Mouse (Mus musculus) intestine, embryonic 16.5 days (tissue): ENCODE data around the gene L1cam. TPM values are rescaled to one million over a fixed set of nuclear protein-coding genes. Genes with fewer than 3 reads are reported as not detected.

Experiments
- ATAC-seq: fragments of 200-750 bp; cut with Nextera tagmentation; 2 replicates; pipeline ENCODE4 v1.8.0; 2017; ENCODE audit warnings: moderate TSS enrichment, moderate library complexity
- H3K27ac ChIP-seq: fragments of 300-500 bp; sonication (generic); 2 replicates; pipeline ENCODE4 v1.5.1; 2014; ENCODE audit warnings: mild to moderate bottlenecking, low read length
- H3K27me3 ChIP-seq: fragments of 300-500 bp; sonication (generic); replicated peaks from 2 replicates; pipeline ENCODE4 v1.6.1; 2014; ENCODE audit warnings: low read length, control low read depth, mixed read lengths; ENCODE audit not compliant: control insufficient read depth, insufficient read depth
- H3K36me3 ChIP-seq: fragments of 300-500 bp; sonication (generic); 2 replicates; pipeline ENCODE4 v1.6.1; 2014; ENCODE audit warnings: low read length, control low read depth; ENCODE audit not compliant: control insufficient read depth, insufficient read depth
- H3K4me1 ChIP-seq: fragments of 300-500 bp; sonication (generic); 2 replicates; pipeline ENCODE4 v1.6.1; 2014; ENCODE audit warnings: low read length, control low read depth, mixed read lengths; ENCODE audit not compliant: control insufficient read depth, insufficient read depth
- H3K4me2 ChIP-seq: fragments of 300-500 bp; sonication (generic); 2 replicates; pipeline ENCODE4 v1.6.1; 2014; ENCODE audit warnings: low read depth, low read length, control low read depth
- H3K4me3 ChIP-seq: fragments of 300-500 bp; sonication (generic); 2 replicates; pipeline ENCODE4 v1.5.1; 2014; ENCODE audit warnings: mild to moderate bottlenecking, low read length
- H3K9ac ChIP-seq: fragments of 300-500 bp; sonication (generic); 2 replicates; pipeline ENCODE4 v1.6.1; 2014; ENCODE audit warnings: low read depth, low read length
- H3K9me3 ChIP-seq: fragments of 300-500 bp; sonication (generic); 2 replicates; pipeline ENCODE4 v1.6.1; 2016; ENCODE audit warnings: low read length, control low read depth; ENCODE audit not compliant: control insufficient read depth
- WGBS: fragments of 180-500 bp; shearing (Covaris S2); extraction: QIAGEN DNeasy Blood & Tissue Kit; methylation state at CpG from one replicate; pipeline ENCODE4 v1.1.7; 2014; 5-methylcytosine and 5-hydroxymethylcytosine counted together
- polyA plus RNA-seq: library from polyadenylated mRNA; unstranded; fragments of >200 nt; fragmentation: Nextera tagmentation; extraction: Ambion mirVana; gene quantifications from 2 replicates; pipeline ENCODE4 v1.2.1, GENCODE M21; 2015

The L1cam gene
- polyA plus RNA-seq, 1 experiment from 2014 or later, result 6.9 TPM

DNA sequence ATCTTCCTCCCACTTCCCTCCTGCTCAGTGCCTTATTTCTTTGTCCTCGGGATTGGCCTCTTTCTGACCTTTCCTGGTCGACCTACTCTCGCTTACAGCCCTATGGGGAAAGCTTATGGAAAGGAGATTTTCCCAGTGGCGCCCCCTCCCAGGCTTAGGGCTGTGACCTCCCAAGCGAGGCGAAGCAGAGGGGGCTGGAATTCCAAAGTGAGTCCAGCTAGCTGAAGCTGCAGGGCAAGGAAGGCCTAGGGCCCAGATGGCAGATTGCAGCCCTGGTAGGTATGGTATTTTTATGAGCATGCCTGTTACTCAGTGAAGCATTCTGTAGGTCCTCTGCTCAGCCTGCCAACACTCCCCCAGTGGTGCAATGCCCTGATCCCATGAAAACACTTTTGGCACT lies 14.4 kb downstream of the L1cam start:
- Histone ChIP-seq H3K9me3 (no peaks in the 10 kb centered on the region), H3K4me3 (no peak overlapping the region), H3K27me3 (peaks cover 19% of the 10 kb centered on the region), H3K9ac (no peak overlapping the region), H3K36me3 (no peaks in the 10 kb centered on the region), H3K4me1 (no peaks in the 10 kb centered on the region), H3K27ac (no peak overlapping the region), H3K4me2 (no peak overlapping the region; the same call in 1 of the 2 replicates)
- WGBS, result 30% methylated on average over 6 of the region's 6 CpGs
- ATAC-seq, result no peak

DNA sequence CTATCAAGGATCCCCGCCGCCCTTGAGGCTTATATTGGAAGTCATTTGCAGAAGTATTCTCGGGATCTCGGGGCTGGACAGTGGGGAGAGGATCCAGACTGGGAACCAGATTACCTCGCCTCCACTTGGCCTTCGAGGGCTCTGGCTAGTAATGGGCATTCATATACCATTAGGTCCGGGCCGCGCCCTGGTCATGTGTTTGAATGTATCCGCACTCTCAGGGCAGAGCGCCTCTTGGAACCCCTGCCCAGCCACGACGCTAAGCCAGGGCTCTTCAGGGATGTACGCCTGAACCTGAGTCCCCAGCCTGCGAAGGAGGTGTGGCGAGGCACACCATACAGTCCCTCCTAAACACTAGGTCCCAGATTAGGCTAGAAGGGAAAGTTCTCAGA lies 14.9 kb downstream of the L1cam start:
- no peaks in the 10 kb centered on the region for H3K4me1 ChIP-seq
- peak overlapping the region; percentile 46 for H3K4me3 ChIP-seq
- H3K27me3 ChIP-seq, result peaks cover 19% of the 10 kb centered on the region
- ATAC-seq, result peak; percentile 28; the same call in 1 of the 2 replicates
- no peaks in the 10 kb centered on the region for H3K9me3 ChIP-seq
- no peak overlapping the region for H3K9ac ChIP-seq
- H3K4me2 ChIP-seq, result peak overlapping the region; percentile 64
- no peak overlapping the region for H3K27ac ChIP-seq
- WGBS, result 19% methylated on average over 16 of the region's 16 CpGs
- H3K36me3 ChIP-seq, result no peaks in the 10 kb centered on the region

DNA sequence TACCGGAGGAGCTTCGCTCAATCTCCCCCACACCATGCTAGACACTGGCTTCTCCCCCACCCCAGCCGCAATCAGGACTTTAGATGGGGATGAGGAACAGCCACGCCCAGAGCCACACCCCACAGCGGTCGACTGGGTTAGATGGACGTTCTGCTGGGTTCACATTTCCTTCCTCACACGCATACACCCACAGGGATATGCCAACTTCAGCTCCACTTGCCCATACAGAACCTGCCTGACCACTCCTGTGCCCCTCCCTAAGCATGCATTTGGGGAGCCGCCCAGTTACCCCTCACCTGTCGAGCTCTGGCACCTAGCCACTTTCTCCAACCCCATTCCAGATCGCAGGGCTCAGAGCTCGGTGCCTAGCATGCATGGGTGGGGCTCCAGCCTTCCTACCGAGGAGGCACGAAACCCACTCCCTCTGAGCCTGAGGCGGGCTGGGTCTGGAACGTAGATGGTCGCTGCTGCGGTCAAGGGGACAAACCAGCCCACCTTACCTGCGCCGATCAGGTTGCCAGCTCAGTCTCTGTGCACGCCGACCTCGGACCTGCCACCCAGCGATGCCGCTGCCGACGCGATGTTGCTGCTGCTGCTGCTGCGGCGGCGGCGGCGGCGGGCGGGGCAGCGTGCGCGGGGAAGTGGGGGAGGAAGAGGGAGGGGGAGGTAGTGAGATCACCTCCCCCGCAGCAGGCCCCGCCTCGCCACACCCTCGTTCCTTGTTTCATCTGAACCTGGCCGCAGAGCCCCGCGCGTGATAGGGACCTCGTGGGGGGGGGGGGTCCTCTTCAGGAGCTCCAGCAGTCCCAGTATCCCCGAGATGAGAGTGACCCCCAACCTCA lies 15.5 kb downstream of the L1cam start:
- ATAC-seq, result peak; percentile 46
- 14% methylated on average over 38 of the region's 48 CpGs for WGBS
- H3K9ac ChIP-seq, result peak overlapping the region; percentile 51; the same call in 1 of the 2 replicates

DNA sequence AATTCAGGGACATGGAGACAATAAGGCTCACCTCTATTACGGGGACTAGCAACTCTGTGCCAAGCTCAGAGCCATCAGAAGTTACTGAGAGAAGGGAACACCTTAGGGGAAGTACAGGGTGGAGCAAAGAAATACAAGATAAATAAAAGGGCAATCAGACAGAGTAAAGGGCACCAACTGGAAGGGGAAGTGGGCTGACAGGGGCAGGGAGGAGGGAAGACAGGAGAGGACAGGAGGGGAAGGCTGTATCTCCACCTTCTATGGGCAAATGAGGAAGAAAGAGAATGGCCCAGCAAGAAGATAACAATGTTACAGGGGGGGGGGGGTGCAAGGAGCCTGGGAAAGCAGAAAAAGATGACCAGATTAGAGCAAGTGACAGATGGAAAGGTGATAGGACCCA lies 18.9 kb downstream of the L1cam start:
- no peak overlapping the region for H3K4me3 ChIP-seq
- WGBS, result 75% methylated on average over 1 of the region's 1 CpGs
- no peaks in the 10 kb centered on the region for H3K4me1 ChIP-seq
- no peak overlapping the region for H3K9ac ChIP-seq
- ATAC-seq, result no peak
- no peak overlapping the region for H3K27ac ChIP-seq
- H3K9me3 ChIP-seq, result no peaks in the 10 kb centered on the region
- H3K36me3 ChIP-seq, result no peaks in the 10 kb centered on the region
- peaks cover 16% of the 10 kb centered on the region for H3K27me3 ChIP-seq
- no peak overlapping the region for H3K4me2 ChIP-seq

More for the DNA sequence above, 15.5 kb downstream of the L1cam start:
- Histone ChIP-seq H3K27ac (no peak overlapping the region), H3K9me3 (no peaks in the 10 kb centered on the region), H3K4me2 (peak overlapping the region; percentile 64), H3K4me3 (peak overlapping the region; percentile 46), H3K27me3 (peaks cover 19% of the 10 kb centered on the region), H3K4me1 (no peaks in the 10 kb centered on the region), H3K36me3 (no peaks in the 10 kb centered on the region)

DNA sequence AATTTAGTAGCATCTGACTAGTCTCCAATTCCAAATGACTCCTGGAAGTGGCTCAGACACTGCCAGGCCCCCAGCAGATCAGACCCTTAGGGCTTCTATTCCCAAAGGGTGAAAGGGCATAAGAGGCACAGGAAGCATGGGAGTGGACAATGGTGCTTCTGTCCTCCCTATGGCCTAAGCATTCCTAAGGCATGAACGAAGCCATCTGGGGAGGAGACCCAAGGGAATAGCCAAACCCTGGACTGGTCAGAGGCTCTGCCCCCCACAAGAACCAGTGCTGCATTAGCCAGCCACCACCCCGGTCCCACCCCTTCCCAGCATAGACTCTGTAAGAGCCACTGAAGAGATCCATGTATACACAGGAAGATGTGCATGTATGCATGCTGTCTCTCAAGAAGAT lies 20.0 kb downstream of the L1cam start:
- no peak overlapping the region for H3K4me2 ChIP-seq
- H3K27me3 ChIP-seq, result peaks cover 14% of the 10 kb centered on the region
- 58% methylated on average over 2 of the region's 2 CpGs for WGBS
- no peaks in the 10 kb centered on the region for H3K36me3 ChIP-seq
- H3K4me1 ChIP-seq, result no peaks in the 10 kb centered on the region
- no peak overlapping the region for H3K27ac ChIP-seq
- ATAC-seq, result no peak
- H3K4me3 ChIP-seq, result no peak overlapping the region
- no peak overlapping the region for H3K9ac ChIP-seq
- H3K9me3 ChIP-seq, result no peaks in the 10 kb centered on the region

DNA sequence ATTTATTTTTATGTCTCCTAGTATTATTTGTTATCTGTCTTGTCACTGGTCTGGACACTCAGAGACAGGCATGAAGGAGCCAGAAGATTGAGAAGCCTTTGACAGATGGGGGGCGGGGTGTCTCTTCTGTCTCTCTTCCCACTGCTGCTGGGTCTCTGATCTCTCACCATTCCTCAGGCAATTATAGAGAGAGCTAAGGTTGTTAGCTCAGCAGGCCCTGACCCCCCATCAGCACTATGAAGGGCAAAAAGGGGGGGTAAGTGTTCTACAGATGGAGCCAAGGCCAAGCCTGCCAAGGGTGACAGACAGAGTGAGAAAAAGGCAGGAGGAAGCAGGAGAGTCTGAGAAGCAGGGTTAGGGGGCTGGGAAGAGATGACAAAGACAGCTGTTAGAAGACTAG lies 23.9 kb downstream of the L1cam start:
- H3K36me3 ChIP-seq, result no peaks in the 10 kb centered on the region
- 0 out of 2 replicates have a peak, but pooled peaks cover 3% of the 10 kb centered on the region for H3K27me3 ChIP-seq
- H3K27ac ChIP-seq, result no peak overlapping the region
- H3K4me3 ChIP-seq, result no peak overlapping the region
- no peak overlapping the region for H3K9ac ChIP-seq
- H3K4me1 ChIP-seq, result no peaks in the 10 kb centered on the region
- H3K4me2 ChIP-seq, result no peak overlapping the region
- no peak for ATAC-seq
- no peaks in the 10 kb centered on the region for H3K9me3 ChIP-seq
- WGBS, result 63% methylated on average over 1 of the region's 1 CpGs

DNA sequence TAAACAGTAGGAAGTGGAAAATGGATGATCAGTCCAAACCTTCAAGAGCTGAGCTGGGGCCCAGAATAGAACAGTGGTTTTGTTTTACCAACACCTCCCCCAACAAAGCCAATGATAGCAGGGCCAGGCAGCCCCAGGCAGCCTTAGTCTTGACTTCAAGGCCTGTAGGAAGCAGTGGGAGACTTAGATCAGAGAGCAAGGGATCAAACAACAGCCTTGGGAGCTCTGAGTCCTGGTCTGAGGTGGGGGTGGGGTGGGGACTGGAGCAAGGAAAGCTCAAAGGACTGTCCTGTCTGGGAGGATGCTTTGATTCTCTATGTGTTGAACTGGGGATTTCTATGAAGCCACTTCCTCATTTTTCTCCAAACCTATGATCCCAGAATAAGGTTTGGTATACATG lies 24.4 kb downstream of the L1cam start:
- H3K4me1 ChIP-seq, result no peaks in the 10 kb centered on the region
- no peaks in the 10 kb centered on the region for H3K36me3 ChIP-seq
- no peak overlapping the region for H3K27ac ChIP-seq
- no peaks in the 10 kb centered on the region for H3K9me3 ChIP-seq
- H3K9ac ChIP-seq, result no peak overlapping the region
- H3K27me3 ChIP-seq, result 0 out of 2 replicates have a peak, but pooled peaks cover 3% of the 10 kb centered on the region
- no peak overlapping the region for H3K4me2 ChIP-seq
- ATAC-seq, result no peak
- H3K4me3 ChIP-seq, result no peak overlapping the region

DNA sequence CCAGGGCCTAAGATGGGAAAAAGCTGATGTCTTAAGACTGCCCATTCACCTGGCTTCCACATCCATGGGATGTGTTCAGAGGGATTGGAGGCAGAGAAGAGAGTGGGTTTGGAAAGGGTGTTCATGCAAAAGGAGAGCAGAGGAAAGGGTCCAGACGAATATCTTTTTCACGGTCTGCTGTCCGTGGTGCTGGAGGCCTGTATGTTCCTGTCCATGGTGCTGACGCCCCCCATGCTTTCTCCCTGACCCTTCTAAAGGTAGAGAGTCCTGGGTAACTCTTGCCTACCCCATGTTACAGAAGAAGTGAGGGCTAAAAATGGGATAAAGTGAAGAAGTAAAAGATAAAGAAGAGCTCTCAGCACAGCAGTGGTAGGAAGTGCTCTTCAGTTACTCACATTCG lies 26.6 kb downstream of the L1cam start:
- H3K9ac ChIP-seq, result no peak overlapping the region
- no peak for ATAC-seq
- no peak overlapping the region for H3K27ac ChIP-seq
- H3K4me2 ChIP-seq, result no peak overlapping the region
- H3K4me3 ChIP-seq, result no peak overlapping the region
- H3K4me1 ChIP-seq, result no peaks in the 10 kb centered on the region
- no peaks in the 10 kb centered on the region for H3K9me3 ChIP-seq
- H3K36me3 ChIP-seq, result no peaks in the 10 kb centered on the region
- H3K27me3 ChIP-seq, result 0 out of 2 replicates have a peak, but pooled peaks cover 3% of the 10 kb centered on the region
- 14% methylated on average over 5 of the region's 5 CpGs for WGBS

DNA sequence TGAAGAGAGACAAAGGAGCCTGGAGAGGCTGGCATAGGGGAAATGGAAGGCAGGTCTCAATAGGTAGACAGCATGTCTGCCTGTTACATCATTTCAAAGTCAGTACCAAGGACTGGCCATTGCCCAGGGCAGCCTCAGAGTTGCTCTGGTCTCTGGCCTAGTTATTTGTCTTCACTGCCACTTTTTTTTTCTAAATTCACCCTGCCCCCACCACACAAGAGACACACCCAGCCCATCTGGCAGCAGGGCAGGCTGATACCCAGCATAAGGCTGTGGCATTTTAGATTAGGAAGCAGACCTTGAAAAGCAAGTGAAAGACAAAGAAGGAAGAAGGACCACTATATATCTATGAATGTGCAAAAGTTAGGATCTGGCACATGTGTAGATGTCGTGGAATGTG lies 28.1 kb downstream of the L1cam start:
- WGBS, result 72% methylated on average over 1 of the region's 1 CpGs
- Histone ChIP-seq H3K4me3 (no peak overlapping the region), H3K9ac (no peak overlapping the region), H3K27me3 (0 out of 2 replicates have a peak, but pooled peaks cover 3% of the 10 kb centered on the region), H3K36me3 (no peaks in the 10 kb centered on the region), H3K27ac (no peak overlapping the region), H3K4me2 (no peak overlapping the region), H3K4me1 (no peaks in the 10 kb centered on the region), H3K9me3 (no peaks in the 10 kb centered on the region)
- no peak for ATAC-seq
